Mouse (Mus musculus): ENCODE measurements around the gene Kcne4. TPM values are rescaled to one million over a fixed set of nuclear protein-coding genes. Genes with fewer than 3 reads are reported as not detected.

The Kcne4 gene
- polyA plus RNA-seq, 1 experiment from 2014 or later: 14.2 TPM

DNA sequence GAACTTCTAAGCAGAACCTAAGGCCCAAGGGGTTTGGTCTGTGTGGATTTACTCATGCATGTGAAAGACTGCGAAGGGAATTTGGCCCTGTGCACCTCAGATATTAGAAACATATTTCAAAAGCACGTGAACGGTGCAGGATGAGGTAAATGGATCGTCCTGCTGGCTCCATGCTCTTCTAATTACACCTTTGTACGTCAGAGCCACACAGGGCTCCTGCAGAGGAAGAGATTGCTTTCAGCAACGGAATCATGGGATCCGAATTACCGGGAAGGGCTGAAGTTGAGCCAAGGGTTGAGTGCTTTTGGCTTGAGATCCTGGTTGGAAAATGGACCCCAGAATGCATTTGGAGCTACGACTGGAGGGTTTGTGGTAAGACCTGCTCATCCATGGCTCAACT lies 4.6 kb downstream of the Kcne4 start:
- no peak for ATAC-seq (ENCODE audit: borderline replicate concordance, extremely low read depth, low FRiP score, low TSS enrichment)
- Histone ChIP-seq H3K4me3 (no peak overlapping the region), H3K9ac (no peak overlapping the region), H3K27ac (peak overlapping the region; percentile 92), H3K27me3 (no peaks in the 10 kb centered on the region), H3K36me3 (no peaks in the 10 kb centered on the region), H3K9me3 (no peaks in the 10 kb centered on the region), H3K4me2 (no peak overlapping the region), H3K4me1 (peaks cover 30% of the 10 kb centered on the region)
- 56% methylated on average over 9 of the region's 9 CpGs for WGBS

DNA sequence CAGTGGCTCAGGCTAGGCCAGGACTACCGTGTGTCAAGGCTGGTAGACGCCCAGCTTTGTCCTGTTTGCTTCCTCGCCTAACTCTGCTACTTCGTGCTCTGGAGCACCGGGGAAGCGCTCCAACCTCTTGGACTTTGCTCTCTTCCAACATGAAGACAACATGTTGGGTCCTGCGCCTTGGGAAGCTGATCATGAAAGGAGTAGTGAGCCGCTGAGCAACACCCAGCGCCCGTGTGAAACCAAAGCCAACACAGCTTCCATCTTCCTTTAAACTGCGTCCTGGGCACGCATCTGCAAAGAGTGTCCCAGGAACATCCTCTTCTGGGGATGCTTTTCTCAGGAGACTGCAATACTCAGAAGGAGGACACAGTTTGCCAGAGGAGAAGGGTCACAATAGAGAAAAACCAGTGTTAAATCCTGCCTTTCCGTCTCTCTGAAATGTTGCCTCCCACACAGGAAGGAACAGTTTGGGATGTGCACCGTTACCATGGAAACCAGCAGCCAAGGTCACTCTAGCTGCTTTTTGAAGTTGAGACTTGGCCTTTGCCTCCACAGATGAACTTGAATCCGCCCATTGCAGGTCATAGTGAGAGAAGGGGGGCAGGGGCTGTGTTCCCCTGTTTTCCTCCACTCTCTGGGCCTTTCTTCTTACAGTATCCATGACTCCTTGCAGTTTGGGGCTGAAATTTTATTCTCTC lies 5.3 kb downstream of the Kcne4 start:
- Histone ChIP-seq H3K27ac (no peak overlapping the region), H3K36me3 (no peaks in the 10 kb centered on the region), H3K4me1 (peaks cover 30% of the 10 kb centered on the region), H3K9me3 (no peaks in the 10 kb centered on the region), H3K4me3 (no peak overlapping the region), H3K9ac (no peak overlapping the region), H3K4me2 (no peak overlapping the region), H3K27me3 (no peaks in the 10 kb centered on the region)
- 84% methylated on average over 15 of the region's 15 CpGs for WGBS
- no peak for ATAC-seq (ENCODE audit: borderline replicate concordance, extremely low read depth, low FRiP score, low TSS enrichment)

DNA sequence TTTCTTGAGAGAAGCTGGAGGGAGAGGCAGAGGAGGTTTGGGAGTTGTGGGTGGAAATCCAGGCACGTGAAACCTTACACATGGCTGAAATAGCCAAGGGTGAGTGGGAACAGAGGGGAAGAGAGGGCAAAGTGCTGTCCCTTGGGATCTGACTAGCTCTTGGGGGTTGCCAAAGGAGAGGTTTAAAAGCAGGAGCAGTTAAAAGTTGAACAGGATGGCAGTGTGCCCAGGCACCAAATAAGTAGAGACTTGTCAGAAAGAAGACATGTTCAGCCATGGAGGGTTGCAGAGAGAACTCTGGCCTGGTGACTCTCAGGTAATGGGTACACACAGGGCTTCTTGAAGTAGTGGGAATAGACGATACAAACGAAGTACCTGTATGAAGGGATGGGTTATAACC lies 8.7 kb downstream of the Kcne4 start:
- no peak overlapping the region for H3K4me2 ChIP-seq
- peaks cover 13% of the 10 kb centered on the region for H3K4me1 ChIP-seq
- H3K27ac ChIP-seq: no peak overlapping the region
- H3K9me3 ChIP-seq: no peaks in the 10 kb centered on the region
- ATAC-seq (ENCODE audit: borderline replicate concordance, extremely low read depth, low FRiP score, low TSS enrichment): no peak
- H3K9ac ChIP-seq: no peak overlapping the region
- 60% methylated on average over 3 of the region's 3 CpGs for WGBS
- no peaks in the 10 kb centered on the region for H3K36me3 ChIP-seq
- no peaks in the 10 kb centered on the region for H3K27me3 ChIP-seq
- no peak overlapping the region for H3K4me3 ChIP-seq

DNA sequence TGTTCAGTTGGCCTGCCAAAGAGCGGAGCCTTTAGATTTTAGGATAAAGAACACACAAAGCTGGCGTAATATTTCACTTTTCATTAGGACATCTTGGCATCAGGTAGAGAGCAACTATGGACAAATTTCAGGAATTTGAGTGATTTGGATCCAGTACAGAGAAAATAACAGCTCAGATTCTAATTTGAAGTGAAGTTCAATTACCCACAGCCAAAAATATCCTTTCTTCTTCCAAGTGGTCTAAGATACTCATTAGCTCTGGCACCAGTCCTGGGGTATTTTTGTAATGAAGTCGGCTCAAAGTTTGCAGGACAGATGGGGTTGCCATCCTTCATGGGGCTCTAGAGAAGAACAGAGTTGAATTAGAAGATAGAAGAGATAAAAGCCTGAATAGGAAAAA lies 21.9 kb downstream of the Kcne4 start:
- Histone ChIP-seq H3K9ac (no peak overlapping the region), H3K4me3 (no peak overlapping the region), H3K36me3 (no peaks in the 10 kb centered on the region), H3K4me2 (no peak overlapping the region), H3K9me3 (no peaks in the 10 kb centered on the region), H3K27me3 (no peaks in the 10 kb centered on the region), H3K4me1 (no peaks in the 10 kb centered on the region), H3K27ac (no peak overlapping the region)
- WGBS: 74% methylated on average over 3 of the region's 3 CpGs
- no peak for ATAC-seq (ENCODE audit: borderline replicate concordance, extremely low read depth, low FRiP score, low TSS enrichment)

DNA sequence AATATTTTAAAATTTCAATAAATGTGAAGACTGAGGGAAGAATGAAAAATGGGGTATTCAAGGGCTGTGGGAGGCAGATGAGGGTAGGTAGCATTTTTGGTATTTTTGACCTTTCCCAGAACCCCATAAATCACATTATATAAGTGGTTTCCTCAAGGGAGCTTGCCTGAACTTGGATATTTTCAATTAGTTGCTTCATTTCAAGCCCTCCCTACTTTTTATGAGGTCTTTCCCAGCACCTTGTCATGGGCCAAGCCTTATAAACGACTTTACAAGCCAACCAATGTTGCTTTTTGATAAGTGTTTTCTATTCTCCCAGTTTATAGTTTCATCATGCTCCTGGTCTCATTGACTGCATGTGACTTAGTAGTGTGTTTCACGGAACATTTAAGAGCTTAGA lies 24.2 kb downstream of the Kcne4 start:
- Histone ChIP-seq H3K27me3 (no peaks in the 10 kb centered on the region), H3K4me1 (no peaks in the 10 kb centered on the region), H3K9ac (no peak overlapping the region), H3K9me3 (no peaks in the 10 kb centered on the region), H3K27ac (no peak overlapping the region), H3K4me2 (no peak overlapping the region), H3K4me3 (no peak overlapping the region), H3K36me3 (no peaks in the 10 kb centered on the region)
- ATAC-seq (ENCODE audit: borderline replicate concordance, extremely low read depth, low FRiP score, low TSS enrichment): no peak
- WGBS: 61% methylated on average over 2 of the region's 2 CpGs

DNA sequence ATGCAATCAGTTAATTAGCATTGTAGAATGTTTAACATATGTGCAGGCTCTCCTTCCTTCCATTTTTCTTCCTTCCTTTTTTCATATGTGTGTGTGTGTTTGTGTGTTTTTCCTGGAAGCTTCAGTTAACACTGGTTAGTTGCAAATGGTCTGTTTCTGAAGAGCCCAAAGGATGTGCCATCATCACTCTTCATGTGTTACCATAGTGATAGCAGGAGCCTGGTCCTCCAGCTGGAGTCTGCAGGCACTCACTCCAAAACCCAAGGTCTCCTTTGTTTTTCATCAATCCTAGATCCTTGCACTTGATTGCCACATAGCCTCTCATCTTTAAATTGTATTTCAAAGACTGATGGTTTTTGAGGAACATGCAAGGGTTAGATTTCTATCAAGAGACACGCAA lies 29.1 kb downstream of the Kcne4 start:
- 48% methylated on average over 1 of the region's 1 CpGs for WGBS
- H3K9ac ChIP-seq: no peak overlapping the region
- H3K4me1 ChIP-seq: no peaks in the 10 kb centered on the region
- no peaks in the 10 kb centered on the region for H3K27me3 ChIP-seq
- H3K4me3 ChIP-seq: no peak overlapping the region
- no peak overlapping the region for H3K27ac ChIP-seq
- ATAC-seq (ENCODE audit: borderline replicate concordance, extremely low read depth, low FRiP score, low TSS enrichment): no peak
- no peaks in the 10 kb centered on the region for H3K36me3 ChIP-seq
- H3K4me2 ChIP-seq: no peak overlapping the region
- H3K9me3 ChIP-seq: no peaks in the 10 kb centered on the region

DNA sequence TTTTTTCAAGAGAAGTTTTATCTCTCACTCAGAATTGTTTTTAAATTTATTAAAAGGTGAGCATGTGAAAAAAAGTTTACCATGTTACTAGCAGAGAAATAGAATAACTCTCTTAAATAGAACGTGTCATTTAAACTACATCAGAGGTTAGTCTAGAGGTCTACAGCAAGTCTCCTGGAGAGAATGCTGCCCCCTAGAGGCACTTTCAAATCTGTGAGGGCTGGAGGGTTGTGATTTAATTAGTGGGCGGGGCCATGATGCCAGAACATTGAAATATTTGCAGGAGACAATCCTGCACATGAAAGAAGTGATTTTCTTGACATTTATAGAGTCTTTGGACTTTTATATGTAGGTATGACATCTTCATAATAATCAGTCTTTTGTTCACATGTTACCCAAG lies 29.9 kb downstream of the Kcne4 start:
- no peak overlapping the region for H3K9ac ChIP-seq
- no peak for ATAC-seq (ENCODE audit: borderline replicate concordance, extremely low read depth, low FRiP score, low TSS enrichment)
- no peaks in the 10 kb centered on the region for H3K9me3 ChIP-seq
- no peak overlapping the region for H3K4me2 ChIP-seq
- no peaks in the 10 kb centered on the region for H3K27me3 ChIP-seq
- no peaks in the 10 kb centered on the region for H3K36me3 ChIP-seq
- H3K27ac ChIP-seq: no peak overlapping the region
- 41% methylated on average over 2 of the region's 2 CpGs for WGBS
- no peaks in the 10 kb centered on the region for H3K4me1 ChIP-seq
- H3K4me3 ChIP-seq: no peak overlapping the region

DNA sequence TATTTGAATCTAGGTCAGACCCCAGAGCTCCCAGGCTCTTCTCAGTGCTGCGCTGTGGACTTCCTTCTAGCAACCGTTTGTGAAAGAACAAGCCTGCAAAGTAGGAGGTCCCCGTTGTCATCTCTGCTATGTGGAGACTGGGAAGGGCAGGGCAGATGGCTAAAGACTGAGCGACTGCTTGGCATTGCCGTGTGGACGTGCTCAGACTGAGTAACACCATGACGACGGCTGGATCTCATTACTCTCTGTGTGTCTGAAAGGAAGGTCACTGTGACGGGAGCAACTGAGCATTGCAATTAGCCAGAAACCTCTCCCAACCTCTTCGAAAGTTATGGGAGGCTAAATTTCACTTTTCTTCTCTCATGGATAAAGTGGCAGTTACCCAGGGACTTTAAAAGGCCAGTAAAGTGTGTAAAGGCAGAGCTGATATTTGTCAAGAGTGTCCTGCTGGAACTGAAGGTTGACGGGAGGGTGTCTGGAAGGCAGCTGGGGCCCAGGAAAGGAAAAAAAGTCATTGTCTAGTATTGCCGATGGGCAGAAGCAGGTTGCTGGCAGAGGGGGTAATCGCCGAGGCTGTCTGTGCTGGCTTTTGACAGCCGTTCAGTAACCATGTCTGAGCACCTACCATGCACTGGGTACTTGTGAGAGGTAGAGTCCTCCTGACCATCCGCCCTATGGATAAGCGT lies 36.0 kb downstream of the Kcne4 start:
- no peak overlapping the region for H3K27ac ChIP-seq
- 52% methylated on average over 17 of the region's 17 CpGs for whole genome bisulfite sequencing
- no peak overlapping the region for H3K9ac ChIP-seq
- no peaks in the 10 kb centered on the region for H3K9me3 ChIP-seq
- no peaks in the 10 kb centered on the region for H3K27me3 ChIP-seq
- no peaks in the 10 kb centered on the region for H3K36me3 ChIP-seq
- no peaks in the 10 kb centered on the region for H3K4me1 ChIP-seq
- no peak for ATAC-seq (ENCODE audit: borderline replicate concordance, extremely low read depth, low FRiP score, low TSS enrichment)
- H3K4me3 ChIP-seq: no peak overlapping the region
- H3K4me2 ChIP-seq: no peak overlapping the region

DNA sequence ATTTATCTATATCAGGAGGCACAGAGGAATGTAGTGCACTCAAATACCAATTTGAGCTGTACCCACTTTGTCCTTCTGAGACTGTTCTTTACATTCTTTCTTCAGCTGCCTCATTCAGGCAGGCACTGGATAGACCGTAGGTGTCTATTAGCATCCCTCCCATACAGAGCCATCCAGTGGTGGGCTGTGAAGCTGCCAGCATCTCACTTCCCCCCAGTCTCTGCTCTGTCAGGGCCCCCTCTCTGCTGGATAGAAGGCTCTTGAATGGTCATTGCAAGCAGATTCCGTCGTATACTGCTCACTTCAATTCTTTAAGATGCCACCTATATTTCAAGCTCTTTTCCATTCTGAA lies 36.5 kb downstream of the Kcne4 start:
- WGBS: 84% methylated on average over 3 of the region's 3 CpGs
- no peak for ATAC-seq (ENCODE audit: borderline replicate concordance, extremely low read depth, low FRiP score, low TSS enrichment)
- no peak overlapping the region for H3K27ac ChIP-seq
- no peaks in the 10 kb centered on the region for H3K4me1 ChIP-seq
- no peaks in the 10 kb centered on the region for H3K27me3 ChIP-seq
- no peak overlapping the region for H3K4me3 ChIP-seq
- no peak overlapping the region for H3K4me2 ChIP-seq
- no peak overlapping the region for H3K9ac ChIP-seq
- H3K9me3 ChIP-seq: no peaks in the 10 kb centered on the region
- no peaks in the 10 kb centered on the region for H3K36me3 ChIP-seq

DNA sequence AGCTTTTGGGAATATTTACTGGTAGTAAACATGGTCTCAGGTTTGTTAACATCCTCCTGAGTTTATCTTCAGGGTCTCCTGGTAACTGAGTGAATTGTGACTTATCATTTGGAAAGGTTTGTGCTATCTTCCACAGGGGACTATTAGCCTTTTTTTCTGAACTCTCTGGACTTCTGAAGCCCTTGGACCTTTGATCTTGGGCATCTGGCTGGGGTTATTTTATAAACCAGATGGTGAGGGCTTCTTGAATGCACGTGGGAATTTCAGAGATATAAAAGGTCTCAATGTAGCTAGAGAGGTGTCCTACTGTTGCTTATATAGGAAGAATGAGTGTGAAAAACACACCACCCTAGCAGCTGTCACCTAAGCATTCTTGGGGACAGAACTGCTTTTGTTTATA lies 37.7 kb downstream of the Kcne4 start:
- H3K9ac ChIP-seq: no peak overlapping the region
- H3K36me3 ChIP-seq: no peaks in the 10 kb centered on the region
- no peaks in the 10 kb centered on the region for H3K27me3 ChIP-seq
- no peak overlapping the region for H3K4me3 ChIP-seq
- 43% methylated on average over 1 of the region's 1 CpGs for WGBS
- H3K4me1 ChIP-seq: no peaks in the 10 kb centered on the region
- H3K9me3 ChIP-seq: no peaks in the 10 kb centered on the region
- H3K4me2 ChIP-seq: no peak overlapping the region
- H3K27ac ChIP-seq: no peak overlapping the region
- no peak for ATAC-seq (ENCODE audit: borderline replicate concordance, extremely low read depth, low FRiP score, low TSS enrichment)

DNA sequence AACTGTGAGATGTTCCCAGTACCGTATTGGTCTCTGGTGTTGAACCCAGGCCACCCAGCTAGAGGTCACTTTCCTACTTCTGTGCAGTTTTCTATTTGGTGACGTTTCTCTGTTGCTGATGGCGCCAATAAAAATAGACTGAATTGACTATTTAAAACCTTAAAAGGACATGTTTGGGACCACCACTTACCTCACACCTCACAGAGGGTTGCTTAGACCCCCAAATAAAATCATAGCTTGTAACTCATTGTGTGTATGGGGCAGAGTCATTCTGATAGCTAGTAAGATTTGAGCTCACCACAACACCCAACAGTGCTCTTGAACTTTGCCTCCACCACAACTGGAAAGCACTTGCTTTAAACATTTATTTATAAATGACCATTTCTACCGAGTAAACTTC lies 43.0 kb downstream of the Kcne4 start:
- Histone ChIP-seq H3K27me3 (no peaks in the 10 kb centered on the region), H3K4me3 (no peak overlapping the region), H3K4me1 (peaks cover 11% of the 10 kb centered on the region), H3K27ac (peak overlapping the region; percentile 58), H3K36me3 (no peaks in the 10 kb centered on the region), H3K9ac (no peak overlapping the region), H3K9me3 (no peaks in the 10 kb centered on the region), H3K4me2 (no peak overlapping the region)
- ATAC-seq (ENCODE audit: borderline replicate concordance, extremely low read depth, low FRiP score, low TSS enrichment): peak; percentile 5; the same call in 1 of the 2 replicates
- WGBS: 54% methylated on average over 4 of the region's 4 CpGs

DNA sequence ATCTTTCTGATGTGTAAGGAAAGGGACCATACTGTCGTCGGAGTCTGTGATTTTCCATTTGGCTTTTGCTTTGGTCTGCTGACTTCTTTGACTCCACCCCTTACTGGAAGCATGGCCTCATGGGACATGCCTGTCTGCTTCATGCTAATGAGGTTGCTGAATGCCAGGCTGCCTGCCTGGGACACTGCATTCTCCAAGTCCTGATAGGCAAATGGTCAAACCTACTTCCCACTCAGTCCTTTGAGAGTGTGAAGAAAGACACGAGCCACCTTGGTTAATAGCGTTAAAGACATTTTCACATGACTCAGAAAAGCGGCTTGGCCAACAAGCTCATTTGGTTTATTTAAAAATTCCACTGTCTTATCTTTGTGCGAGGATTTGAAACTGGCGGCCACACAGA lies 43.5 kb downstream of the Kcne4 start:
- Histone ChIP-seq H3K9ac (no peak overlapping the region), H3K4me3 (no peak overlapping the region), H3K9me3 (no peaks in the 10 kb centered on the region), H3K36me3 (no peaks in the 10 kb centered on the region), H3K27me3 (no peaks in the 10 kb centered on the region), H3K4me1 (peaks cover 11% of the 10 kb centered on the region), H3K27ac (peak overlapping the region; percentile 58), H3K4me2 (no peak overlapping the region)
- WGBS: 46% methylated on average over 7 of the region's 7 CpGs
- ATAC-seq (ENCODE audit: borderline replicate concordance, extremely low read depth, low FRiP score, low TSS enrichment): peak; percentile 90

Measured in lung, embryonic 15.5 days (tissue).